Mouse (Mus musculus) liver, adult 2 months (tissue): ENCODE results near the gene Gucy2d. TPM values are rescaled to one million over a fixed set of nuclear protein-coding genes. Genes with fewer than 3 reads are reported as not detected.

Experiments used
- DNase-seq: peaks from one replicate; pipeline ENCODE4 v3.0.0-alpha.2; 2011; ENCODE audit warnings: low read depth, low spot score; ENCODE audit errors: extremely low read depth
- H3K27ac ChIP-seq: fragments of 200-500 bp; replicated peaks from 2 replicates; pipeline ENCODE4 v1.5.1; 2012; ENCODE audit warnings: low read depth, mild to moderate bottlenecking, control low read depth, inconsistent platforms, low read length; ENCODE audit not compliant: insufficient read depth
- H3K27me3 ChIP-seq: fragments of 200-500 bp; 2 replicates; pipeline ENCODE4 v1.6.1; 2012; ENCODE audit warnings: mild to moderate bottlenecking, moderate library complexity, low read length, inconsistent platforms; ENCODE audit not compliant: control insufficient read depth, insufficient read depth
- H3K36me3 ChIP-seq: fragments of 200-500 bp; 2 replicates; pipeline ENCODE4 v1.6.1; 2012; ENCODE audit warnings: low read length, inconsistent platforms; ENCODE audit not compliant: control insufficient read depth, insufficient read depth
- H3K4me1 ChIP-seq: fragments of 200-500 bp; 2 replicates; pipeline ENCODE4 v1.6.1; 2011; ENCODE audit warnings: low read length; ENCODE audit not compliant: control insufficient read depth, insufficient read depth
- H3K4me3 ChIP-seq: fragments of 200-500 bp; 2 replicates; pipeline ENCODE4 v1.5.1; 2011; ENCODE audit warnings: low read depth, mild to moderate bottlenecking, control low read depth, low read length, moderate library complexity; ENCODE audit not compliant: insufficient read depth
- H3K79me2 ChIP-seq: fragments of 200-500 bp; 2 replicates; pipeline ENCODE4 v1.6.1; 2012; ENCODE audit warnings: inconsistent platforms, mild to moderate bottlenecking, low read length, moderate library complexity; ENCODE audit not compliant: control insufficient read depth, insufficient read depth
- H3K9ac ChIP-seq: fragments of 200-500 bp; 2 replicates; pipeline ENCODE4 v1.6.1; 2012; ENCODE audit warnings: low read depth, mild to moderate bottlenecking, control low read depth, inconsistent platforms, low read length
- CTCF ChIP-seq: fragments of 200-500 bp; IDR thresholded peaks from 2 replicates; pipeline ENCODE4 v1.5.1; 2011; ENCODE audit warnings: low read depth, low read length, control low read depth
- POLR2A ChIP-seq: fragments of 200-500 bp; IDR thresholded peaks from 2 replicates; pipeline ENCODE4 v1.6.1; 2011; ENCODE audit warnings: low read length, control low read depth; ENCODE audit not compliant: insufficient read depth; ENCODE audit errors: extremely low read depth
- WGBS: fragments of 180-500 bp; shearing (Covaris S2); methylation state at CpG from one replicate; pipeline ENCODE4 v1.1.7; 2018; 5-methylcytosine and 5-hydroxymethylcytosine counted together
- polyA plus RNA-seq: library from polyadenylated mRNA; depleted of rRNA; stranded (reverse); fragments of >200 nt; gene quantifications from 2 replicates; pipeline ENCODE4 v1.2.3, GENCODE M21; 2012
- total RNA-seq: library from RNA; depleted of rRNA; stranded (reverse); fragments of >200 nt; gene quantifications from 2 replicates; pipeline ENCODE4 v1.2.3, GENCODE M21; 2014

Gene Gucy2d
- total and polyA plus RNA-seq, 2 experiments = not detected

- WGBS = 70% methylated on average over 3 of the region's 3 CpGs
- no peaks in the 10 kb centered on the region for H3K36me3 ChIP-seq
- no peak overlapping the region for H3K27ac ChIP-seq
- H3K27me3 ChIP-seq = peaks cover under 1% of the 10 kb centered on the region; the same call in 1 of the 2 replicates
- H3K4me1 ChIP-seq = peaks cover 2% of the 10 kb centered on the region; the same call in 1 of the 2 replicates
- H3K9ac ChIP-seq = no peak overlapping the region
- H3K4me3 ChIP-seq = no peak overlapping the region
- TF ChIP-seq POLR2A = no peak
- TF ChIP-seq CTCF = no peak
- DNase-seq = no peak
- H3K79me2 ChIP-seq = no peaks in the 10 kb centered on the region
Observed at GRCm38 (mm10) chr7:98484878-98485277, 44.7 kb downstream of the Gucy2d start.

- peaks cover 3% of the 10 kb centered on the region; the same call in 1 of the 2 replicates for H3K27me3 ChIP-seq
- TF ChIP-seq POLR2A (no peak), CTCF (no peak)
- WGBS = 76% methylated on average over 4 of the region's 4 CpGs
- H3K4me3 ChIP-seq = no peak overlapping the region
- no peak for DNase-seq
- no peak overlapping the region for H3K9ac ChIP-seq
- H3K4me1 ChIP-seq = peaks cover 2% of the 10 kb centered on the region; the same call in 1 of the 2 replicates
- H3K27ac ChIP-seq = no peak overlapping the region
- H3K36me3 ChIP-seq = no peaks in the 10 kb centered on the region
- peaks cover 5% of the 10 kb centered on the region; the same call in 1 of the 2 replicates for H3K79me2 ChIP-seq
Observed at GRCm38 (mm10) chr7:98485508-98485907, 45.3 kb downstream of the Gucy2d start.

- Histone ChIP-seq H3K36me3 (no peaks in the 10 kb centered on the region), H3K27me3 (peaks cover 3% of the 10 kb centered on the region; the same call in 1 of the 2 replicates), H3K9ac (no peak overlapping the region), H3K79me2 (peaks cover 5% of the 10 kb centered on the region; the same call in 1 of the 2 replicates), H3K4me3 (no peak overlapping the region), H3K27ac (no peak overlapping the region), H3K4me1 (peaks cover 2% of the 10 kb centered on the region; the same call in 1 of the 2 replicates)
- 80% methylated on average over 7 of the region's 7 CpGs for WGBS
- DNase-seq = no peak
- TF ChIP-seq CTCF (no peak), POLR2A (no peak)
Observed at GRCm38 (mm10) chr7:98486471-98486917, 46.3 kb downstream of the Gucy2d start.

- TF ChIP-seq CTCF = no peak
- no peak for TF ChIP-seq POLR2A
- Histone ChIP-seq H3K4me1 (peaks cover 2% of the 10 kb centered on the region; the same call in 1 of the 2 replicates), H3K36me3 (no peaks in the 10 kb centered on the region), H3K27ac (no peak overlapping the region), H3K27me3 (peaks cover 3% of the 10 kb centered on the region; the same call in 1 of the 2 replicates), H3K4me3 (no peak overlapping the region), H3K79me2 (peaks cover 5% of the 10 kb centered on the region; the same call in 1 of the 2 replicates), H3K9ac (no peak overlapping the region)
- WGBS = 91% methylated on average over 11 of the region's 11 CpGs
- DNase-seq = no peak
Observed at GRCm38 (mm10) chr7:98487202-98487980, 47.2 kb downstream of the Gucy2d start.

- Histone ChIP-seq H3K4me1 (no peaks in the 10 kb centered on the region), H3K79me2 (peaks cover 5% of the 10 kb centered on the region; the same call in 1 of the 2 replicates), H3K27me3 (peaks cover 3% of the 10 kb centered on the region; the same call in 1 of the 2 replicates), H3K9ac (no peak overlapping the region), H3K4me3 (no peak overlapping the region), H3K36me3 (no peaks in the 10 kb centered on the region), H3K27ac (no peak overlapping the region)
- no peak for DNase-seq
- TF ChIP-seq POLR2A = no peak
- TF ChIP-seq CTCF = no peak
- WGBS = 81% methylated on average over 13 of the region's 13 CpGs
Observed at GRCm38 (mm10) chr7:98488398-98489130, 48.3 kb downstream of the Gucy2d start.

- peak within 1 kb of the TSS; percentile 64 for H3K4me3 ChIP-seq
- no peaks in the 10 kb centered on the region for H3K4me1 ChIP-seq
- DNase-seq = no peak
- H3K79me2 ChIP-seq = peaks cover 5% of the 10 kb centered on the region; the same call in 1 of the 2 replicates
- H3K9ac ChIP-seq = peak within 1 kb of the TSS; percentile 83
- peaks cover 3% of the 10 kb centered on the region; the same call in 1 of the 2 replicates for H3K27me3 ChIP-seq
- no peaks in the 10 kb centered on the region for H3K36me3 ChIP-seq
- 74% methylated on average over 6 of the region's 6 CpGs for WGBS
- no peak for TF ChIP-seq POLR2A
- TF ChIP-seq CTCF = no peak
- H3K27ac ChIP-seq = peak within 1 kb of the TSS; percentile 65
Observed at GRCm38 (mm10) chr7:98489131-98489530, 48.9 kb downstream of the Gucy2d start, which contains the start of gene Lrrc32. Lrrc32 (plus strand) TSS chr7:98489283.
